Mouse (Mus musculus): ENCODE results near the gene Atxn2. TPM values are rescaled to one million over a fixed set of nuclear protein-coding genes. Genes with fewer than 3 reads are reported as not detected.

Atxn2 gene
- total RNA-seq, 1 experiment from 2014 or later, result 24.4 TPM

GRCm38 (mm10) chr5:121809667-121810224 is 98.6 kb downstream of the Atxn2 start:
- no peak for ATAC-seq (replicated peaks; ENCODE audit: insufficient number of reproducible peaks, low FRiP score, low TSS enrichment, poor library complexity, severe bottlenecking)

- ATAC-seq (replicated peaks; ENCODE audit: insufficient number of reproducible peaks, low FRiP score, low TSS enrichment, poor library complexity, severe bottlenecking), result no peak
These were observed 99.4 kb downstream of the Atxn2 start for GRCm38 (mm10) chr5:121810331-121811151.

GRCm38 (mm10) chr5:121811485-121811931 is 100.4 kb downstream of the Atxn2 start:
- no peak for ATAC-seq (replicated peaks; ENCODE audit: insufficient number of reproducible peaks, low FRiP score, low TSS enrichment, poor library complexity, severe bottlenecking)

- no peak for ATAC-seq (replicated peaks; ENCODE audit: insufficient number of reproducible peaks, low FRiP score, low TSS enrichment, poor library complexity, severe bottlenecking)
These were observed 101.5 kb downstream of the Atxn2 start for GRCm38 (mm10) chr5:121812526-121813243.

GRCm38 (mm10) chr5:121813744-121814143 is 102.6 kb downstream of the Atxn2 start:
- no peak for ATAC-seq (replicated peaks; ENCODE audit: insufficient number of reproducible peaks, low FRiP score, low TSS enrichment, poor library complexity, severe bottlenecking)

GRCm38 (mm10) chr5:121815067-121815466 is 103.9 kb downstream of the Atxn2 start:
- ATAC-seq (replicated peaks; ENCODE audit: insufficient number of reproducible peaks, low FRiP score, low TSS enrichment, poor library complexity, severe bottlenecking), result peak; percentile 52; the same call in 1 of the 2 replicates

GRCm38 (mm10) chr5:121815867-121816380 is 104.8 kb downstream of the Atxn2 start:
- no peak for ATAC-seq (replicated peaks; ENCODE audit: insufficient number of reproducible peaks, low FRiP score, low TSS enrichment, poor library complexity, severe bottlenecking)

- ATAC-seq (replicated peaks; ENCODE audit: insufficient number of reproducible peaks, low FRiP score, low TSS enrichment, poor library complexity, severe bottlenecking), result no peak
These were observed 105.5 kb downstream of the Atxn2 start for GRCm38 (mm10) chr5:121816611-121817010.

GRCm38 (mm10) chr5:121817551-121817950 is 106.4 kb downstream of the Atxn2 start:
- ATAC-seq (replicated peaks; ENCODE audit: insufficient number of reproducible peaks, low FRiP score, low TSS enrichment, poor library complexity, severe bottlenecking), result no peak

- ATAC-seq (replicated peaks; ENCODE audit: insufficient number of reproducible peaks, low FRiP score, low TSS enrichment, poor library complexity, severe bottlenecking), result no peak
These were observed 107.3 kb downstream of the Atxn2 start for GRCm38 (mm10) chr5:121818401-121818800.

GRCm38 (mm10) chr5:121818862-121819261 is 107.7 kb downstream of the Atxn2 start:
- ATAC-seq (replicated peaks; ENCODE audit: insufficient number of reproducible peaks, low FRiP score, low TSS enrichment, poor library complexity, severe bottlenecking), result no peak

GRCm38 (mm10) chr5:121819559-121819958 is 108.4 kb downstream of the Atxn2 start:
- no peak for ATAC-seq (replicated peaks; ENCODE audit: insufficient number of reproducible peaks, low FRiP score, low TSS enrichment, poor library complexity, severe bottlenecking)

GRCm38 (mm10) chr5:121820161-121820560 is 109.0 kb downstream of the Atxn2 start:
- ATAC-seq (replicated peaks; ENCODE audit: insufficient number of reproducible peaks, low FRiP score, low TSS enrichment, poor library complexity, severe bottlenecking), result no peak

GRCm38 (mm10) chr5:121820657-121821056 is 109.5 kb downstream of the Atxn2 start:
- ATAC-seq (replicated peaks; ENCODE audit: insufficient number of reproducible peaks, low FRiP score, low TSS enrichment, poor library complexity, severe bottlenecking), result no peak

- no peak for ATAC-seq (replicated peaks; ENCODE audit: insufficient number of reproducible peaks, low FRiP score, low TSS enrichment, poor library complexity, severe bottlenecking)
These were observed 110.0 kb downstream of the Atxn2 start for GRCm38 (mm10) chr5:121821116-121821515.

GRCm38 (mm10) chr5:121821552-121821951 is 110.4 kb downstream of the Atxn2 start:
- no peak for ATAC-seq (replicated peaks; ENCODE audit: insufficient number of reproducible peaks, low FRiP score, low TSS enrichment, poor library complexity, severe bottlenecking)

GRCm38 (mm10) chr5:121822786-121823505 is 111.8 kb downstream of the Atxn2 start:
- no peak for ATAC-seq (replicated peaks; ENCODE audit: insufficient number of reproducible peaks, low FRiP score, low TSS enrichment, poor library complexity, severe bottlenecking)

GRCm38 (mm10) chr5:121823668-121824067 is 112.5 kb downstream of the Atxn2 start:
- no peak for ATAC-seq (replicated peaks; ENCODE audit: insufficient number of reproducible peaks, low FRiP score, low TSS enrichment, poor library complexity, severe bottlenecking)

- ATAC-seq (replicated peaks; ENCODE audit: insufficient number of reproducible peaks, low FRiP score, low TSS enrichment, poor library complexity, severe bottlenecking), result peak; percentile 85
These were observed 113.0 kb downstream of the Atxn2 start for GRCm38 (mm10) chr5:121824121-121824520.
